Mouse (Mus musculus) bone marrow macrophage, adult 2 months (primary cell): ENCODE measurements around the gene Arhgef3.

Source experiments
- CTCF ChIP-seq: IDR thresholded peaks from 2 replicates; pipeline ENCODE4 v1.5.1; 2012; ENCODE audit warnings: low read depth, mild to moderate bottlenecking, low read length, moderate library complexity
- POLR2A ChIP-seq: IDR thresholded peaks from 2 replicates; pipeline ENCODE4 v1.6.1; 2012; ENCODE audit warnings: mild to moderate bottlenecking, low read depth, low read length, borderline replicate concordance

- TF ChIP-seq CTCF (no peak), POLR2A (no peak)
Measured at GRCm38 (mm10) chr14:27198490-27199089, 83.9 kb downstream of the Arhgef3 start.
